Mouse (Mus musculus) kidney, adult 9 months (tissue): Measurements from ENCODE around the gene Pacs1.
A peak's percentile ranks its signal among the peaks of the same experiment; 100 is the strongest.

Experiments
- DNase-seq: peaks from one replicate; pipeline ENCODE4 v3.0.0; 2022

The Pacs1 gene

DNA sequence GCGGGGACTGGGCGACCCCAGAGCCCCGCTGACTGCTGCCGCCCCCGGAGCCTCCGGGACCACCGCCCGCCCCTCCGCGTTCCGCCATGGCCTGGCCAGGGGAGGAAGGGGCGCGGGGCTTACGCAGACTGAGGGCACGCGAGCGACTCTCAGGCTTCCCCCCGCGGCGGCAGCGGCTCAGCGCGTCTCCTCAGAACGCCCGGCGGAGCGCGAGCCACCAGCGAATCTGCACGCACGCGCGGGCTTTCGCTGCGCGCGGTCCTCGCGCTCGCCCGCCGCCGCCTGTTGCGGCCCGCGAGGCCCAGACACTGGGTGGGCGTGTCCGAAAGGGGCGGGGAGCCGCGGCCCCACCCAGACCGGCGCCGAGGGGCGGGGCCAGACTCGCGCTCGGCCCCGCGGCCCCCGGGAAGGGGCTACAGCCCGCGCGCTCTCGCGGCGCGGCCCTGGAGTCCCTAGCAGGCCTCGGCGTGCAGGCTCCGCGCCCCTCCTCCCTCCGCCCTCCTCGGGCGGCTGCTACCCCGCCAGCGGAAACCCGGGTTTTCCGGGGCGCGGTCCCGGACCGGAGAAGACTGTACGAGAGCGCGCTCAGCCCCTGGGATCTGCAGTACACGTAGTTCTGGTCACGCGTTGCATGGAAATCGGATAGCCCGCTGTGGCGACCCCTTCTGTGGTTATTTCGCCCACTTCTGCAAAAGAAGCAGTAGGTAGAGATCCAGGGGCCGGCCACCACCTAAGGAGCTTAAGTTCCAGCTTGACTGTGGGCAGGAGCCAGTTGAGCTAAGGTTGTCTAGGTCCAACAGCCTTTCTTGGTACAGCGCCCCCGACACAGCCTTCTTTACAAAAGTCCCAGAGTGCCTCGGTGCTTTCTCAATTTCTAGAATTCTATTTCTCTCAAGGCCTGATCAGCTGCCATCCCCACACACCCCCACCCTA, at the start of gene Pacs1:
TSS of gene Pacs1 (minus strand) at position 319 of the 933 bp plus-strand sequence.
- peak; percentile 81 for DNase-seq

DNA sequence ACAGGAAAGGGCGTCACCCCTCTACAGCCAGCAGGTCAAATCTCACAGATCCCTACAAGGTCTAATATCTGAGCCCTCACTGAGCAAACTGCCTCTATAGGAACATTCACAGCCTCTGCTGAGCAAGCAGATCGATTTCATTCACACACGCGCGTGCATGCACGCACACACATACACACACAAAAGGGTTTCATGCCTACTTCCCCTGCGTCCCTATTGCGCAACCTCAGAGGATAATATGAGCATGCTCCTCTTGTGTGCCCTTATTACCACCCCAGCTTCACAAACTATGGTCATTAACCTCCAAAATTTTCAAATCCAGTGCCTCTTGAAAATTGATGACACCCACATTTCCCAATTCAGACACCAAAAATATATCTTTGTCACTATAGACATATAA, 40.3 kb upstream of the Pacs1 start:
- no peak for DNase-seq

DNA sequence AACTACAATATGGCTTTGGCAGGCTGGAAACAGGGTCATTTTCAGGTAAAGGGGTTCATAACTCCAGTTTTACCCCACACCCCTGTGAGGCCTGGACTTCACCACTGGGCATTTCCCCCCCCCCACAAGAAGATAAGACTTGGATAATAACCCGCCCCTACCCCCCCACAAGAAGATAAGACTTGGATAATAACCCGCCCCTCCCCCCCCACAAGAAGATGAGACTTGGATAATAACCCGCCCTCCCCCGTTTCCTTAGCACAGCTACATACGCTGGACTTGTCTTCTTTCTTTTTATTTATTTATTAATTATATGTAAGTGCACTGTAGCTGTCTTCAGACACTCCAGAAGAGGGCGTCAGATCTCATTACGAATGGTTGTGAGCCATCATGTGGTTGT, 36.1 kb upstream of the Pacs1 start:
- DNase-seq: no peak

GRCm38 (mm10) chr19:5306968-5307734, 34.2 kb upstream of the Pacs1 start:
- no peak for DNase-seq

GRCm38 (mm10) chr19:5306279-5306678, 33.4 kb upstream of the Pacs1 start:
- DNase-seq: no peak

DNA sequence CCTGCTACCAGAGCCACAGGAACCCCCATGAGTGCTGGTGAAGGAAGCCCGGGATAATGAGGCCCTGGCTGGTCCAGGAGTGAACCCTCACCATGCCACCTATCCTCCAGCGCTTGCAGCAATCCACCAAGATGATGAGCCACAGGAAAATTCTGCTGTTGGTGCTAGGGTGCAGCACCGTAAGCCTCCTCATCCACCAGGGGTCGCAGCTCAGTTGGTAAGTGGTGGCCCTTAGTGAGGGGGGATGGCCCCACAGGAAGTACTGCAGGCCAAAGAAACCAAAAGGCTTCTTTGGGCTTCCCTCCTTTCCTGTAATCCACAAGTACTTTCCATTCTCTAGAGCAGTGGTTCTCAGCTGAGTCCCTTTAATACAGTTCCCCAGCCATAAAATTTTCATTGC, 29.5 kb upstream of the Pacs1 start:
- DNase-seq: peak; percentile 49

DNA sequence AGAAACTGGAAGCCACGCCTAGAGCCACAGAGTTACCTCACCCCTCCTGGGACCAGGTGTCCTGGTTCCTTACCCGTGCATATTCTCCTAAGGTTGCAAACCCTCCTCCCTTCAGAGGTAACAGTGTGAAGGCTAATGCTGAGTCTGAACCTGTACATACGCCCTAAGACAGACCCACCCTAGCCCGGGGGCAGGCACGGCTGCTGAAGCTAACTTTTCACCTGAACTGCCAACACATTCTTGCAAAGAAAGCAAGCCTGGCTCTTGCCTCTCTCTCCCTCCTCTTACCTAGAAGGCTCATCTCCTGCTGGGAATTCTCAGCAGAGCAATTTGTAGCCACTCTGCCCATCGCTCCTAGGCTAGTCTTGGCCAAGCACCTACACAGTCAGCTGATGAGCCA, 27.7 kb upstream of the Pacs1 start:
- DNase-seq: no peak

GRCm38 (mm10) chr19:5297903-5298800, 25.2 kb upstream of the Pacs1 start, which contains the start of gene Gal3st3:
TSS of gene Gal3st3 (plus strand) at chr19:5298331.
- DNase-seq: no peak

DNA sequence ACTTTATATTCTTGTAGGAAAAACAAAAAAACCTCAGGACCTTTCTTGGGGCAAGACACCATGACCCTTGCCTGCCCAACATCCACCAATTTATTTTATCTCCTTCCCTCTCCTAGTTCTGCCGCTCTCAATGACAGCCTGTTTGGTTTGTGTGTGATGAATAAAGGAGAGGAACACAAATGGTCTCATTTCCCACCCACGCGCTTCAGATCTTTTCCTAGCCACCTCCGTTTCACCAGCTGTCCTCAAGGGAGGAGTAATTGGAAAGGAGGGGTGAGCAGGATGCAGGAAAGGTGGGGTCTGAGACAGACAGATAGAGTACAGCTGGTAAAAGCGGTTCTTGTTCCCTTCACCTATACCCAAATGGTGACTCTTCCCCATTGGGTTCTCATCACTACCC, 23.7 kb upstream of the Pacs1 start:
- DNase-seq: no peak

DNA sequence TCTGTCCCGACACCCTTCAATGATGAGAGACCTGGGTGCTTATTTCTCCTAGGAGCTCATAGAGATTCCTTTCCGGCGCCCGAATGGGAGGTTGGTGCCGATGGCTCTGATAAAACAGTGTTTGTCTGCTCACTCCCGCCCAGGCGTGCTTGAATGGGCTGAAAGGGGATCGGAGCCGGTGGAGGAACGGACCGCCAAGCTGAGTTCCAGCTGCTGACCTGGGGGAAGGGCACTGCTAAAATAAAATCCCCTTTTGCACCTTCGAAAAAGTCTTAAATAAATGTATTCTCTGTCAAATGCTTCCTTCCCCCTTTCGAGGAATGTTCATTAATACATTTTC, 22.8 kb upstream of the Pacs1 start:
- no peak for DNase-seq

DNA sequence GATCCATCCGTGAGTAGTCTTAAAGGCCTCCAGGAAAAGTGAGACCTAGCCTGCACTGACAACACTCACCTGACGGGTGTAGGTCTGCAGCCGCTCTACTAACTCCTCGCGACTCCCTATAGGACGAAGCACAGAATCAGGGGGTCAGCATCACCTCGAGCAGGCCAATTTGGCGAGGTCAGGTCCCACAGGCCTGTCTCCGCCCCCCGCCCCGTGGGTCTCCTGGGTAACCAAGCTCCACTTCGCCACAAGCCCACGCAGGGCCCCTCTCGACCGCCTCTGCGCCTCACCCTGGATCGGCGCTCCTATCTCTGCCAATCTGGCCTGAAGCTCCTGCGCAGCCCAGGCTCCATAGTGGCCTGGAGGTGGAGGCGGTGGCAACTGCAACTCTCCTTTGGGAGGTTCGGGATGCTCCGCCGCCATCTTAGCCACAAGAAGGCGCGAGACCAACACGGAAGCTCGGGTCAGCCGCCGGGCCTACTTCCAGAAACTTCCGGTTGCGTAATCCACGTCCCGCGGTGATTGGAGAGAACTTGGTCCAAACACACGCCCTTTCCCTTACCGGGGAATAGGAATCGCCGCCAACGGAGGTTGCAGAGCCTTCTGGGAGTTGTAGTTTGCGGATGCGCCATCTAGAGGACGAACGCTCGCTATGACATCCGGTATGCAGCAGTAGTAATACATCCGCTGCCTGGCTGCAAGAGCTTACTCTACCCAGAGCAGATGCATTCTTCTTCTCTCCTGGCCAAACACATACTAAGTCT, 22.2 kb upstream of the Pacs1 start, which contains the start of gene Sf3b2:
TSS of gene Sf3b2 (minus strand) at position 484 of the 764 bp plus-strand sequence.
- peak; percentile 99 for DNase-seq

DNA sequence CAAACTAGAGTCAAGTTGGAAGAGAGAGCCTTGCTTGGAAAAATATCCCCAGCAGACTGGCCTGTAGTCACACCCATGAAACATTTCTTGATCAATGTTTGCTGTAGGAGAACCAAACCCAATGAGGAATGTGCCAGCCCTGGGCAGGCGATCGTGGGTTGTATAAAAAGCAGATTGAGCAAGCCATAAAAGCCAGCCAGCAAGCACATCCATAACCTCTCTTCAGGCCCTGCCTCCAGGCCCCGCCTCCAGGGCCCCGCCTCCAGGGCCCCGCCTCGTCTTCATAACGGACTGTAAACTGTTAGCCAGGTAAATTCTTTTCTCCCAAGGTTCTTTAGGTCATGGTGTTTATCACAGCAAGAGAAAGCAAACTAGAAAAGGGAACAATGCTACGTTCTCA, 5.5 kb upstream of the Pacs1 start:
- DNase-seq: no peak

DNA sequence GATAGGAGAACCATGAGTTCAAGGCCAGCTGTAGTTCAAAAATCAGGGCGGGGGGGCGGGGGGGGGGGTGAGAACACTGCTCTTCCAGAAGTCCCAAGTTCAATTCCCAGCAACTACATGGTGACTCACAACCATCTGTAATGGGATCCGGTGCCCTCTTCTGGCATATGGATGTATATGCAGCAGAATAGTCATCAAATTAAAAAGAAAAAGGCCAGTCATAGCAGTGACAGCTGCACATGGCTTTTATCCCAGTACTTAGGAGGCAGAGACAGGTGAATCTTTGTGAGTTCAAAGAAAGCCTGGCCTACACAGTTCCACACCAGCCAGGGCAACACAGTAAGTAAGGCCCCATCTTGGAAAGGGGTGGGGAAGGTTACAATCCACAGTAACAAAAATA, 4.2 kb upstream of the Pacs1 start:
- DNase-seq: no peak

- DNase-seq: no peak
Observed at GRCm38 (mm10) chr19:5276531-5276930, 3.6 kb upstream of the Pacs1 start.

- no peak for DNase-seq
Observed at GRCm38 (mm10) chr19:5275736-5276135, 2.8 kb upstream of the Pacs1 start.

GRCm38 (mm10) chr19:5274641-5275040, 1.7 kb upstream of the Pacs1 start:
- no peak for DNase-seq

DNA sequence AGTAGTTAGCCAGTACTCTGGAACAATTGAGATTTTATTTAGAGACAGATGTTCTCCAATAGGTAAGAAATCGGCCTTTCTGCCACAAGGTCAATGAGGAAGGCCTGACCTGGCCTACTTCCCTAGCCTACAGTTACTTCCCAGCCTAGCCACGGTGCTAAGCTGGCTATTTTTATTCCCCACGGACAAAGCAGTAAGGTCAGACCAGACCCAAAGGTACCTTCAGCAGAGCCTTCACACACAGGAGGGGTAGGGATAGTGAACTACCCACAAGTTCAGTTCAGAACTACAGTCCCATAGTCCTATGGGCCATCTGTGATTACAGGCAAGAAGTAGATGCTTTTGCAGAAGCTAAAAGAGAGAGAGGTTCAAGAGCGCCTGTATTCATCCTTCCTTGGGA, 997 bp upstream of the Pacs1 start:
- peak; percentile 28 for DNase-seq

- peak; percentile 24 for DNase-seq
Observed at GRCm38 (mm10) chr19:5272326-5272795, 558 bp downstream of the Pacs1 start.

GRCm38 (mm10) chr19:5271430-5271829, 1.5 kb downstream of the Pacs1 start:
- no peak for DNase-seq

- no peak for DNase-seq
Observed at GRCm38 (mm10) chr19:5269392-5269791, 3.5 kb downstream of the Pacs1 start.

- DNase-seq: no peak
Observed at GRCm38 (mm10) chr19:5268875-5269274, 4.0 kb downstream of the Pacs1 start.

DNA sequence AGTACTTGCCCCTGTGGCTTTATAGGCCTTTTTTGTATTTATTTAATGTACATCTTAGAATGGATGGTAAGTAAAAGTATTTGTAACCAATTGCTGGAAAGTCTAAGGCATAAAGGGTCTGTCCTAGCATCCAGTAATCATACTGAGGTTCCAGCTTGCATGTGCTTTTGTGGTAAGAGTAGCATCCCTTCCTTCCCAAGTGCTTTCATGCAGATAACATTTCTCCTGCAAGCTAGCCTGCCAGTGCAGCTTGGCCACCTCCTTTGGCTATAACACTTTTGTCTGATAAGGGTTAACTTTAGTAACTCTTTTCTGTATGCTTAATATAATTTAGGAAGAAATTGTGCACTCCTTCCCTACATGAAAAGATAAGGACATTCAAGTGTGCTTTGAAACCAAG, 4.9 kb downstream of the Pacs1 start:
- DNase-seq: no peak
